Mouse (Mus musculus) heart, adult 9 months (tissue): ENCODE data around the gene Ptpa.

Source experiments
- DNase-seq, 2 experiments: peaks; one replicate each; pipeline ENCODE4 v3.0.0; 2022; ENCODE audit warnings: low spot score in 2 of 2

The Ptpa gene

DNA sequence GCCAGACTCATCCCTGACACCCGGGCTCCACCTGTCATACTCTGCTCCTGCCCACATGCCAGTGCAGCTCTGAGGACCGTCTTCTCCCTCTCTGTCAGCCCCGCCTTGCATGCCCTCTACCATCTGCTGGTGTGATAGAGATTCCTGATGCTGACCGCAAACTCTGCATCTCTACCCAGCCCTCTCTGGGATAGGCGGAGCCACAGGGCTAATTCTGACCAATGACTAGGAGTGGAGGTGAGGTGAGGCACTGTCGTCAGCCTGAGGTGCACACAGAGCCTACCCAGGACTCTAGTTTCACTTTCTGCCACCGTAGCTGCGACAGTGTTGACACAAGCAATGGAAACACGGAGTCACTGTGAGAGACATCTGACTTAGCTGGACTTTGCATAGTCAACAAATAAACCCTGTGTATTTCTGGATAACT lies 48.1 kb downstream of the Ptpa start:
- DNase-seq: peak; percentile 78 to 84

DNA sequence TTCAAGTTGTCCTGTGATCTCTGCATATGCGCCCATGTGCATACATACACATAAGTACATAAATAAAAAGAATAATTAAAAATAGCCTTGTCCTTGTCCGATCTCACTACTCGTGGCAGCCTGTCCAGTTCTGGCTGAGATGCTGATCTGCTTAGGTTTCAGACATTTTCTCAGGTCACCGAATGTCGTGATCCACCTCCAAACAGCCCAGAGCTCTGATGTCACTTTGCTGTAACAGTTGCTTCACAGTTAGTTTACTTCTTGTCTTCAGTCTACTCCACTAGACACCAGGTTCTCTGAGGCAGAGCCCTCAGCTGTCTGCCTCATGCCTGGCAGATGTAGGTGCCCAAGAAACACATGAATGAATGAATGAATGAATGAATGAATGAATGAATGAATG lies 48.6 kb downstream of the Ptpa start:
- no peak for DNase-seq

DNA sequence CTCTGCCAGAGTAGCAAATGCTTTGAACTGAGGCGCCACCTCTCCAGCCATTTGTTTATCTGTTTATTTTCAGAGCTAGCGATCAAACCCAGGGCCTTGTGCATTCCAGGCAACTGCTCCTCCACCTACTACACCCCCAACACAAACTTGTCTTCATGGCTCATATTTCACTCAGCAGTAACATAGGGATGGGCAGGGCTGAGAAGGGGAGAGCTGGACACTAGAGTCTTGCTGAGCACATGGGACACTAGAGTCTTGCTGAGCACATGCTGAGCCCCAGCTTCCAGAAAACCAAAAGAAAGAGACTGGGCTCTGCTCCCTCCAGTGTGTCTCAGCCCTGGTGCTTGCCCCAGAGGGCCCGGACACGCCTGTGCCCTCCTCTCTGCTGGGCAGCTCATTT lies 50.9 kb downstream of the Ptpa start:
- DNase-seq: no peak

DNA sequence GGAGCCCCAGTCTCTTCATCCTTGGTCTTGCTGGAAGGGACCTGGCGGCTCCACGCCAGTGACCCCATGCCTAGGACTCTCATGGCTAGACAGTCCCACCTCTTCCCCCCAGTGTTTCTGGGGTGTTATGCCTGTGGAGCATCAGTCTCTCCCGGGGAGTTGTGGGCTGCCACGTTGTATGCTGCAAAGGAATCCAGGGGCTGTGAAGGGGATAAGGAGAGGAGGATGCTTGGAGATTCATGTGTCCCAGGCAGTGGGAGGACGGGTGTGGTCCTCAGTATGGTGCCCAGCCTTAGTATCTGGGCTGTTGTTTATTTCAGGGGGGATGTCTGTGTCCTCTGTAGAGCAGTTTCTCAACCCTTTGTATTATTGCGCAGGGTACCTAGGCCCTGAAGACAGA lies 53.2 kb downstream of the Ptpa start:
- DNase-seq: no peak

DNA sequence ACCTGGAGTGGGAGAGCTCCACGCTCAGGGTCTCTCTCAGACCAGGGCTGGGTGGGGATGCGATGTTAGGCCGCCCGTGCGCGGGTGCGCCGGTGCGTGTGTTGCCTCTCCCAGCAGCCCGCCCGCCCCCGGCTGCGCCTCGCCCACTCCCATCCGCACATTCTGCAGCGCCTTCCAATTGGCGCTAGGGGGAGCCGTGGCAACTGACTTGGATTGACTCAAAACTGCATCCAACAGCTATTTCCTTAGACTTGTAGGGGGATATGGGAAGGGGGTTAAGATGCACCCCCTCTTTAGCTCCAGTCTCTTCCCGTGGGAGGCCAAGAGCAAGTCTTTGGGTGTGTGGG lies 53.9 kb downstream of the Ptpa start:
- DNase-seq: no peak

DNA sequence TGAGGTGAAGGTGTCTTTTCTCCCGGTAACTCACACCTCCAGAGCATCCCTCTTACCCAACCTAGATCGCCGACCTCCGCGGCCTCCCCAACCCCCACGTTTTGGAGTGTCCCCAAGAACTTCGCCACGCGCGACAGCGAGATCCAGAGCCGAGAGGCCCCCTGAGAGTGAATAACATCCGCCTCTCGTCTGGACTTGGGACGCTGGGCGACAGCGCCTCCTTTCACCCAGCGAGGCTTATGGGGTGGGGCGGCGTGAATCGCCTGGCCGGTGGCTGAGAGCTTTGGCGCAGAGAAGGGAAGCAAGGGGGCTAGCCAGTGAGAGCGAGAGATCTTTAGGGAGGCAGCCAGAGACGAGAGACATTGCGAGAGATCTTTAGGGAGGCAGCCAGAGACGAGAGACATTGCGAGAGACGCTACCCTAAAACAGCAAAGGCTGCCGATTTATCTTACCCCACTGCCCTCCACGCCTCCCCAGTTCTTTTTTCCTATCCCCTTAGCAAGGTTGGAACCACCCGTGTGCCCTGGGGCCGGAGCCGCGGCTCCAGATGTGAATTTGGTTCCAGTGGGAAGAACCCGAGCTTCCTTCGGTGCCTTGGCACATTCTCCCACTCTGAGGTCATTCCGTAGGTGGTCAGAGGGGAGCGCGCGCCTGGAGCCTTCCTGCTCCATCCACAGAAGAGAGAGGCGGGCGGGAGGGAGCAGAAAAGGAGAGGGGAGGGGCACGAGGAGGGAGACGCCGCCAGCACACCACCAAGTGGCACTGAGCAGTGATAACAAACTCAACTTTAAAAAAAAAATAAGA lies 54.5 kb downstream of the Ptpa start:
- peak; percentile 84 for DNase-seq

DNA sequence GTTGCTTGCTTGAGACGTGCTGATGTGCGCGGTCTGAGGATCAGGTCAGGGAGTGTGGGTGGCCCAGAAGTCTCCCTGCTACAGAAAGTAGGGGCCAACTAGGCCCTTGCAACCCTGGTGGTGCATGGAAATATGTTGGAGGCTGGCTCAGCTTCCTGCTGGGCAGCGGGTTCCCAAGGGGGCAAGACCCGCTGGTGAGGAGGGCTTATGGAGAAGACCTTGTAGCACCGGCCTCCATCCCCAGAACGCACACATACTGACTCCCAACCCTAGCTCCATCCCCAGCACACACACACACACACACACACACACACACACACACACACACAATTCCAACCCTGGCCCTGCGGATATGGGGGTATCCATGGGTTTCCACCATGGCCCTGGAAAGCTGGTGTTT lies 55.2 kb downstream of the Ptpa start:
- peak in 1 of 2 experiments; percentile 26 for DNase-seq

DNA sequence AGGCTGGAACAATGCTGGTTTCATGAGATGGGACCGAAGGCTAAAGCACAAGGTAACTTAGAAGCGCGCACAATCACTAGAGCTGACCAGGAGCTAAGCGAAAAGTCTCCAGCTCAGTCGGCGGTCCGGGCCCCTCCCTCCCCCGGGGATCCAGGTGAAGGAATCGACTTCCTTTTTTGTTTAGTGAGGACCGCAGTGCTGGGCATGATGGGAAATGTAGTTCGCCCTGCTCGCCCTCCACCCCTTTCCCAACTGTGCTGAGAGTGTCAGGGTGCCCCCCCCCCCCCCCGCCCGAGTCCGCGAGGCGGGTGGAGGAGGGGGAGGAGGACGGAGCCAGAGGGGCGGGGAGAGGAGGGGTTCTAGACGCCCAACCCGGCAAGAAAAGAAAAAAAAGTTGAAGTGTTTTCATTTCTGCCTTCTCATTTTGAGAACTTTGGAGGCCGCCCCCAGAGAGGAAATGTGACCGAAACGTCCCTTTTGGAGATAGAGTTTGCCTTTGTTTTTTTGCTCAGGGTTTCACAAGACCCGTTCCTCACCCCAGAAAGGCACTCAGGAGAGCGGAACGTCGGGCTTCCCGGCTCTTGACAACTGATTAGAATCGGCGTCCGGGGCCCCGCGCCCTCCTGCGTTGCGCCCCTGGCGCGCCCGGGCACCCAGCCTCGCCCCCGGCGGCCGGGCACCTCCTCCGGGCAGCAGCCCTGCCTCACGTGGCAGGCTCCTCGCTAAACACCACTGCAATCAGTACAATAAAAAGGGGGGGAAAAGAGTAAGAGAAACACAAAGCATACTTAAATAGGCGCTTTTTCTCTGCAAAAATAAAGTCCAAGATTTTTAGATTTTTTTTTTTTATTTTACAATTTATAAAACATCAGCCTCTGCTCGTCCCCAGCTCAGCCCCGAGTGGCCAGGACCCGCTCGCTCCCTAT lies 56.2 kb downstream of the Ptpa start:
- DNase-seq: peak; percentile 92

DNA sequence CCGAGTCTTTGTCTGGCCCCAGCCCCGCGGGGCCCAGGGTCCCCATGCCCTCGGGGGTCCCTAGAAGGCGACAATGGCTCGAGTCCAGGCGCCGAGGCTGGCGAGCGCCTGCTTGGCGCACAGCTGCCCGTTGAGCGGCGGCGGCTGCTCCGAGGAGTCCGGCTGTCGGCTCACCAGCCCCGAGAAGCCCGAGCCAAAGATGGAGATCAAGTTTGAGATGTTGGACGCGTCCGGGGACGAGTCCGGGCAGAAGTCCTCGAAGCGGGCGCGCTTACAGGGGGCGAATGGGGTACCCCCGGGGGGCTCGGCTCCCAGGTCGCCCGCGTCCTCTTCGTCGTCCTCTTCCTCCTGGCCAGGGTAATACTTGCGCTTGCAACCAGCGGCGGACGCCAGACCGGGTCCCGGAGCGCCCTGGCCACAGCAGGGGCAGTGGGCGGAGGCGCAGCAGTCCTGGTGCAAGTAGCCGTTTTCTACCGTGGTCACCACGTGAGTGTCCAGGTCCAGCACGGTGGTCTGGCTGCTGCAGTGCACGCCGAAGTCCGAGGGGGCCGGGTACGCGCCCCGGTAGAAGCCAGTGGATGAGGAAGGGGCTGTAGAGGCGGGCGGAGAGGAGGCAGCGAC lies 57.0 kb downstream of the Ptpa start:
- DNase-seq: peak; percentile 43 to 59

DNA sequence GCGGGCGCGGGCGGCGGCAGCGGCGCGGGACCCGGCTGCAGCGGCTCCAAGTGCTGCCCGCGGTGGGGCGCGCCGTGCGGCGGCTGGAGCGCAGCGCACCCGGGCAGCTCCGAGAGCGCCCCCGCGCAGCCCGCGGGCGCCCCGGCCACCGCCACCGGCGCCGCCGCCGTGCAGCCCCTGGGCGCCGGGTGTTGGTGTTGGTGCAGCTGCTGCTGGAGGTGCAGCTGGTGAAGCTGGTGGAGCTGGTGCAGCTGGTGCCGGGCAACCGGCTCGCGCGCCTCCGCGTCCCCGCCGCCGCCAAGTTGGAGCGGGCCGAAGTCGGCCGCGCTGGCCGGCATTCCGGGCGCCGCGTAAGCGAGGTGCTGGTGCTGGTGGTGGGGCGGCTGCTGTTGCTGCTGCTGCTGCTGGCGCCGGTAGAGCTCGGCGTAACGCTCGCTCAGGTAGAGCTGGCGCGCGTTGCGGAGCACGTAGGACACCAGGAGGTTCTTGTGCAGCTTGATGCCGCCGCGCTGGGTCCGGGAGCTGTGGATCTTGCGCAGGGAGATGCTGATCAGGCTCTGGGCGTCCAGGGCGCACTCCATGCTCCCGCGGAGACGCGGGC lies 57.7 kb downstream of the Ptpa start:
- no peak for DNase-seq

DNA sequence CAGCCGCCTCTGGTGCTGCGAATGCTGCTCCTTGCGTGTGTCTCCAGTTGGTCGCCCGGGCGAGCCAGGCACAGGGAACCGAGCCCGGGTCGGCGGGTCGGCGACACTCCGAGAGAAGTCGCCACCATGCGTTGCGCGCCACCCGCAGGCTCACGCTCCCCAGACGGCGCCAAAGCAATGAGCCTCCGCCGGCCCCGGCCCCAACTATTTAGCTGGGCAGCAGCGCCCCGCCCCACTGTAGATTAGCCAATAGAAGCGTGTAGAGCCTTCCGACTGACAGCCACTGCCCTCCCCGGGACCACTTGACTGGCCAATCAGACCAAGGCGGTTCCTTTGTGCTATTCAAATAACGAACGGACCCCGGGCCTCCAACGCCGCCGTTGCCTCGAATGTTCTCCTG lies 58.2 kb downstream of the Ptpa start, which contains the start of gene Ier5l:
Gene Ier5l, minus strand, starts transcription at position 181 of the 400 bp plus-strand sequence.
- peak; percentile 97 to 98 for DNase-seq

DNA sequence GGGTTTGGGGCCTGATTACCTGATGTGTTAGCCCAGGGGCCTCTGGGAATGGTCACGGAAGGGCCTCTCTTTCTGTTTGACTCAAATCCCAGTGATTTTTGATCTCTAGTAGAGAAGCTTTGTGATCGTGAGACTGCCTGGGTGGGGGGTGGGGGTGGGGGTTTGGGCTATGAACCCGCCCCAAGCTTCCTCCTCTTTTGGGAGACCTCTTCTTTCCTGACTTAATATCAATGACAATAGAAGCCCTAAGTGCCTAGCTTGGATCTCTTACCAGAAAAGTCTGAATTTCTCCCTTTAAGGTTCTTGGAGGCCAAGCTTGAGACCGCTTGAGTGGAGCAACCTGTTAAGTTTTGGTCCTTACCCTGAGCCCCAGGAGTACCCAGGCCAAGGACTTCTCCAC lies 58.9 kb downstream of the Ptpa start:
- no peak for DNase-seq

DNA sequence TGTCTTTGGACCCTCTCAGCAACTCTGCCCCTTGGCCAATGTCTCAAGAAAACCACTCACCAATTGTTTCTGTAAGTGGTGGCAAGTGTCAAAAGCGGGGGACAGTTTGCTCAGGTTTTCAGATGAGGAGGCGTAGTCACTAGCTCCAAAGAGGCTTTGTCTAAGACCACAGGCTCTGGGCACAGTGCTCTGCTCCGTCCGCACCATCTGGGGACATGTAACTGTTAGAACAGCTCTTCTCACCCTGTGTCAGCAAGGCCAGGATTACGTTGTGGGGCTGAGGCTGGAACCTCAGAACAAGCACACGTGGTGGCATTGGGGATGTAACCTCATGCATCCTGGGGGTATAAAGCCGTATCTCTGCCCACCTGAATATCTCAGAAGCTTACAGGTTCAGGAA lies 59.6 kb downstream of the Ptpa start:
- no peak for DNase-seq

DNA sequence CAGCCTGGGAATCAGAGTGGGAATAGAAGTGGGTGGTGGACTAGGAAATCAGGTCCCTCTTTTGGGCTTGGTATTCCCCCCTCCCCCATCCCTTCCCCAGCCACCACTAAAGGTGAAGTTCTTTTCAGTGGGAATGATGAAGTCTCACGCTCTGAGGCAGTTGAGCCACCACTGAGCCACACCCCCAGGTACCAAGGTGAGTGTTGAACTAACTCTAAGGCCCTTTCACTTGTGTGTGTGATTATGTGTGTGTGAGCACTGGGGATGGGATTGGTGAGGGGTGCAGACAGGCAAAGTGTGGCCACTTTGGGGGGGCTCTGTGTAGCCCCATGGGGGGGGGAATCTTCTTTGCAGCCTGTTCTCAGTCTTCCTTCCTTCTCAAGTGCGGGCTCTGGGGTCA lies 60.4 kb downstream of the Ptpa start:
- no peak for DNase-seq

DNA sequence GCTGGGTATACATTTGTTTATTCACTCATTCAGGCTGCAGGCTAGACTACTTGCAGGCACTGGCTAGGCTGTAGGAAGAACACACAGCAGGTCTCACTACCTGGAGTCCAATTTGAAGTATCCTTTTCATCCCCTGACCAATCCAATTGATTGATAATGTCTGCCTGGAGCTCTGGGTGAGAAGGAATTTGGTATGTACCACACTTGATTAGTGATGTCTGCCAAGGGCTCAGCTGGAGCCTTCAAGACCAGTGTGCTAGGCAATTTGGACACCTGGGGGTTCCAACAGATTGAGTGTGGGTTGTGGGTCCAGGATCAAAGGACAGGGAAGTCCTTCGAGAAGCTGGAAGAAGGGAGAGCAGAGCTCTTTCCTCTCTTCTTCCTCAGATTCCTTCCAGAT lies 62.7 kb downstream of the Ptpa start:
- DNase-seq: no peak

DNA sequence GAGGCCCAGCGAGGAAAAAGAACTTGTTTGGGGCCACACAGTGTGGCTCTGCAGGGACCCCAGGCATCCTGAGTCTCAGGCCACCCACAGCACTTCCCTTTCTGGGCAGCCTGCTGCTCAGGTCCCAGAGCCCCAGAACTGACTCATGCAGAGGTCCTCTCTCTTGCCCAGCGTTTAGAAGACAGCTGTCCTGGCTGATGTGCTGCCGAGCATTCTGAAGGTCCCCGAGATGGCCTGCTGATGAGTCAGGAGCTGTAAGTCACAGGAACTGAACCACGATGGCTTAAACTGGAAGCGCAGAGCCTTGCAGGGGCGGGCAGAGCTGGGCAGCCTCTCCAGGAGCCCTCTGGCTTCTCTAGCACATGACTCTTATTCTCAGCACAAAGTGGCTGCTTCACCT lies 71.8 kb downstream of the Ptpa start:
- peak; percentile 63 to 71 for DNase-seq

DNA sequence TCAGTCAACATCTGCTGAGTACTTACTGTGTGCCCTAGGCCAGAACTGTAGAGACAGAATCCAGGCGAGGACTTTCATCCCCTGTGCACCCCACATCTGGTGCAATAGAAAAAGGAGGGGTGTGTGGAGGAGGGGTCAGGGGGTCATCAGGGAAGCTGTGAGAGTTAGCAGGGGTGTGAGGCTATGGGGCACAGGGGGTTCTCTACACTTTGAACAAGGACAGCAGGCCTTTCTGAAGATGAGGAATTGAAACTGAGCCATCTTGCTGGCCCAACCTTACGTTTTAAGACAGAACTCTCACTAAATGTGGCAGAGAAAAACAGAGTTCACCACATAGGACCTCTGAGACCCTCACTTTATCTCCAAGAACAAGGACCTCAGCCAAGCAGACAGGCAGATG lies 74.5 kb downstream of the Ptpa start:
- no peak for DNase-seq

DNA sequence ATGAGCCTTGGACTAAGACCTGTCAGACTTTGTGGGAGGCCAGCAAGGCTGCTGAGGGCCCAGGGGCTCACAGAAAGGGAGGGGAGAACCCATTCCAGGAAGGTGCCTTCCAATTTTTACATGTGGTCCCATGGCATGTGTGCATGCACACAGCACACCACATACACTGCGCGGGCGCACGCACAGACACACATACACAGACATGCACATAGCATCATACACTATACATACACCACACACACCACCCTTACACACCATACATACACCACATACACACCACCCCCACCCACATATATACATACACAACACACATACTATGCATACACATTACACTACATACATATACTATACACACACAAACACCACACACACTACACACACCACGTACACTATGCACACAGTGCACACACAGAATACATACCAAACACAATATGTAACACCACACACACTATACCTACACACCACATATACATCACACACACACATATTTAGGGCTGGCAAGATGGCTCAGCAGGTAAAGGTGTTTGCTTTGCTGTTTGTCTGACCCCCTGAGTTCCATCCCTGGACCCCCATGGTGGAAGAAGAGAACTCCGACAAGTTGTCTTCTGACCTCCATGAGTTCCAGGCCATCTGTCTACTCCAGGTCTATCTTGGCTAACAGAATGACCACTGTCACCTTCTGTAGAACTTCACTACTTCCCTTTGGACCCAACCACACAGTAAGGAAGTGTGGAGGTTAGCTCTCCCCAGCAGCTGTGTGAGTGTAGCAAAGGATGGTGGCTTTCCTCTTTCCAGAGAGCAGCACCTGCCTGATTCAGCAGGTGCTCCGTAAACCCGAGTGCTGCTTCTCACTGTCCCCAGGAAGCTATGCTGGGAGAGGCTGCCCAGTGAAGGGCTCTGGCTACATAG lies 79.4 kb downstream of the Ptpa start:
- DNase-seq: no peak

DNA sequence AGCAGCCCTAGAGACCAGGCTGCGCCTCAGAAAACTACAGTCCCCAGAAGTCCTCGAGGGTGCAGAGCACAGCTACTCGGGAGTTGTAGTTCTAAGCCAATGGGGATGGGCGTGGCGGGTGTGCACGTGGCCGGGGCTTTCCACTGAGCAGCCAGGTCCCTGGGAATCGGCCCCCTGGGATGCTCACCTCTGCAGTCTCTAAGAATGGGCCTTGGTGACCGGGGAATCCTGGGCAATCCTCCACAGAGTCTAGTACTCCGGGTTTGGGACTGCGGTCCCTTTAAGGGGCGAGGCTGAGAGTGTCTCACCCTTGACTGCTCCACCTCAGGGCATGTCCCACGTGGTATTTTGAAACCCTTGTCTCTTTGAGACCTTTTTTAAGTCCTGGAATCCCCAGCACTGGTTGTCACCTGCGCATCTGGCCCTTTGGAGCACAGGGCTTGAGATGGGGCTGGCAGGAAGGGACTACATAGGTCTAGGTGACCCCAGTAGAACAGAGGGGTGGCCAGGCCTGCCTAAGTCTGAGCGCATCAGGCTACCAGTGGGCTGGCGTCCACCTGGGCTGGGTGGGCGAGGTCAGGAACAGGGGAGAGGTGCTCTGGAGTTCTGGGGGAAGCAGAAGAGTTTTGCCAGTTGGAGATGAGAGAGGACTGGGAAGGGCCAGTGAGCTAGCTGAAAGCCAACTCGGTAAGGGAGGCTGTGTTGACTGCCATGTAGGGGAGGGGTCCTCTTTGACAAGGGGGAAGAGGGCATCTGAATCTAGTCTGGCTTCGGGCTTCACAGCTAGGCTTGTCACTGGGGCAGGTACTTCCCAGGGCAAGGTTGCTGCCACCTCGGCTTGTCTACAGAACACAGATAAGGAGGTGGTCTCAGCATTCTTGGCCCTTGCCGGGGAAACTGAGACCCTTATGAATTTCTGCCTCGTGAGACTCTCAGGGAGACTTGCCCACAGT lies 80.3 kb downstream of the Ptpa start:
- DNase-seq: peak; percentile 64 to 70
